Mouse (Mus musculus): ENCODE measurements around the gene Gm10428. TPM values are rescaled to one million over a fixed set of nuclear protein-coding genes. Genes with fewer than 3 reads are reported as not detected.

Gene Gm10428
- total RNA-seq, 2 experiments from 2014 or later = not detected

GRCm38 (mm10) chr11:62760755-62761457 lies 8.0 kb downstream of the Gm10428 start:
- ATAC-seq (replicated peaks; ENCODE audit: low FRiP score, poor library complexity, severe bottlenecking) = no peak

DNA sequence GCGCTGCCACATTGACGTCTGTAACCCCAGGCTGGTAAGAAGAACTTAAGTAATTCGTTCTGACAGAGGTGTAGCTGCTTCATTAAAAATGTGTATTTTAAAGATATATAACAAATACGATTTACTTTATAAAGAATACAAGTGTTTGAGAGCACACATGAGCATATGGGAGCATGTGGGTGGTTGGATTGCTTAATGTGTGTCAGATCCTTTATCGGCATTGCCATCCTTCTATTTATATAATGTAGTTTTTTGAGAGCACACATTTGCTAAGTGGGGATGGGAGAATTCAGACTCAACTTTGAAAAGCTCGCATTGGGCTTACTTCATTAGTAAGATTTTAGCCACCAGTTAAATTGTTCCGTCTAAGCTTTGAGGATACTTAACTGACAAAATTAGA lies 23.6 kb downstream of the Gm10428 start:
- no peak for ATAC-seq (replicated peaks; ENCODE audit: low FRiP score, poor library complexity, severe bottlenecking)

DNA sequence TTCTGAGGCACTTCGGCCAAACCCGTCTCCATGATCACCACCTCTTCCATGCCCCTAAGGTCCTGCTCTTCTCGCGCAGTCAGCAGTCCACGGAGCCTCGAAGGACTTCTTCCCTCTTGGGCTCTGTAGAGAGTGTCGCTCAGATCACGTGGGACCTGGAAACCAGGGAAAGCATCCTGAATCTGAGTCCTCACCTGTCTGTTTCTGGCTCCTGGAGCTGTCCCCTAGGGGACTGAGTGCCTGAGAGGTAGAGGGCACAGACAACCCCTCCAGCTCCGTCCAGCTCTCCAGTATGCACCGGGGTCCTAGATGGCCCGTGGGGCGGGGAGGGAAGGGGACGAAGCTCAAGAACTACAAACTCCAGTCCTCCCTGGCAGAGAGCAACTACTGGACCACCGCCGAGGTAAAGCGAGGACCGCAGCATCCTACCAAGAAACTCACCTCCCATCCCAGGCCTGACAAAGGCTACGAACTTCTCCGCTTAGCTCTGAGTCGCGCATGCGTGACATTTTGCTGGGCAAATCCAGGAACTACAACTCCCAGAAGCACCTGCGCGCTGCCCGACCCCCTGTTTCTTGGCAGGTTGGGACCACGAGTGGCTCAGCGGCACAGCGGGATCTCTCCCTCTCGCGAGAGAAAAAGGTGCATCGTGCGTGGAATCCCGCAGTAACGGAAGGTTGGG lies 36.2 kb downstream of the Gm10428 start, which contains the start of gene Zfp286:
Zfp286 (minus strand) TSS at position 528 of the 682 bp plus-strand sequence.
- no peak for ATAC-seq (replicated peaks; ENCODE audit: low FRiP score, poor library complexity, severe bottlenecking)

DNA sequence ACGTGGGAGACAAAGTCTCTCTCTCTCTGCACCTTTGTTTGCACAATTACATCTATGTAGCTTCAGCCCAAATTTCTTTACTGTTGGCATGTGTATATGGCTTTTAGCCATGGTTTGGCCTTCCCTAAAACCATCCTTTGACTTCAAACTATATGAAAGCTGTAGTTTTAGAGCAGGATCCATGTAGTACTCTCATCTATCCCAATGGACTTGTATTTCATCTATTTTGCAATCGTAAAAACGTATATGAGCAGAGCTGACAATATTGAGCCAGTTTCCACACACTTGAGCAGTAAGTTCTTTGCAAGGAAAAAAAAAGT lies 36.7 kb downstream of the Gm10428 start:
- ATAC-seq (replicated peaks; ENCODE audit: low FRiP score, poor library complexity, severe bottlenecking) = no peak

Other genes with a start within 250 kb of the Gm10428 start
- 1.7 and 9.6 TPM in 2 replicates for gene Cenpv, start 213.8 kb upstream of the Gm10428 start, total RNA-seq (2015; ENCODE audit: low replicate concordance)
- 5.7 and 14.6 TPM in 2 replicates for gene Cenpv, start 213.8 kb upstream of the Gm10428 start, total RNA-seq (2017; ENCODE audit: low replicate concordance)
- 1,189 and 1,264 TPM in 2 replicates for gene Ubb, start 201.9 kb upstream of the Gm10428 start, total RNA-seq (2015; ENCODE audit: low replicate concordance)
- 1,425 and 1,690 TPM in 2 replicates for gene Ubb, start 201.9 kb upstream of the Gm10428 start, total RNA-seq (2017; ENCODE audit: low replicate concordance)
- gene Trpv2, start 178.6 kb upstream of the Gm10428 start, total RNA-seq (2015; ENCODE audit: low replicate concordance) = 2.3 and 4.2 TPM in 2 replicates
- gene Trpv2, start 178.6 kb upstream of the Gm10428 start, total RNA-seq (2017; ENCODE audit: low replicate concordance) = 6.8 and 7.7 TPM in 2 replicates
- not detected in 2 replicates for gene Lrrc75a, start 104.6 kb upstream of the Gm10428 start, total RNA-seq (2015; ENCODE audit: low replicate concordance)
- 0.84 and 1.5 TPM in 2 replicates for gene Lrrc75a, start 104.6 kb upstream of the Gm10428 start, total RNA-seq (2017; ENCODE audit: low replicate concordance)
- gene Mmgt2, start 104.4 kb upstream of the Gm10428 start, total RNA-seq (2015; ENCODE audit: low replicate concordance) = 1.3 and 1.5 TPM in 2 replicates
- gene Mmgt2, start 104.4 kb upstream of the Gm10428 start, total RNA-seq (2017; ENCODE audit: low replicate concordance) = 2.8 TPM in 1 of 2 replicates, not detected in the other
- not detected in 2 replicates for gene Zfp287, start 21.2 kb upstream of the Gm10428 start, total RNA-seq (2015; ENCODE audit: low replicate concordance)
- 0.98 TPM in 1 of 2 replicates, not detected in the other for gene Zfp287, start 21.2 kb upstream of the Gm10428 start, total RNA-seq (2017; ENCODE audit: low replicate concordance)
- 0.63 TPM in 1 of 2 replicates, not detected in the other for gene Zfp286, start 36.4 kb downstream of the Gm10428 start, total RNA-seq (2015; ENCODE audit: low replicate concordance)
- gene Zfp286, start 36.4 kb downstream of the Gm10428 start, total RNA-seq (2017; ENCODE audit: low replicate concordance) = not detected in 2 replicates
- 7.5 and 8.8 TPM in 2 replicates for gene Trim16, start 67.1 kb downstream of the Gm10428 start, total RNA-seq (2015; ENCODE audit: low replicate concordance)
- gene Trim16, start 67.1 kb downstream of the Gm10428 start, total RNA-seq (2017; ENCODE audit: low replicate concordance) = 4.3 and 8.5 TPM in 2 replicates
- not detected in 2 replicates for gene Fbxw10, start 94.0 kb downstream of the Gm10428 start, total RNA-seq (2015; ENCODE audit: low replicate concordance)
- 0.42 TPM in 1 of 2 replicates, not detected in the other for gene Fbxw10, start 94.0 kb downstream of the Gm10428 start, total RNA-seq (2017; ENCODE audit: low replicate concordance)
- 2.7 and 10.7 TPM in 2 replicates for gene Tvp23b, start 126.4 kb downstream of the Gm10428 start, total RNA-seq (2015; ENCODE audit: low replicate concordance)
- gene Tvp23b, start 126.4 kb downstream of the Gm10428 start, total RNA-seq (2017; ENCODE audit: low replicate concordance) = 2.4 and 5.7 TPM in 2 replicates
- gene Cdrt4, start 198.1 kb downstream of the Gm10428 start, total RNA-seq (2015; ENCODE audit: low replicate concordance) = not detected in 2 replicates
- not detected in 2 replicates for gene Cdrt4, start 198.1 kb downstream of the Gm10428 start, total RNA-seq (2017; ENCODE audit: low replicate concordance)